Mouse (Mus musculus) duodenum, adult 2 months (tissue): ENCODE results near the gene Golga7b. TPM values are rescaled to one million over a fixed set of nuclear protein-coding genes. Genes with fewer than 3 reads are reported as not detected.

Experiments used
- polyA plus RNA-seq: library from polyadenylated mRNA; depleted of rRNA; stranded (reverse); fragments of >200 nt; gene quantifications from 2 replicates; pipeline ENCODE4 v1.2.3, GENCODE M21; 2012; ENCODE audit warnings: low replicate concordance; rRNA removed

Gene Golga7b
- polyA plus RNA-seq = 0.84 and 1.2 TPM in 2 replicates

GRCm38 (mm10) chr19:42247519-42247918 is at the start of gene Golga7b:
Golga7b (plus strand) TSS chr19:42247574.

DNA sequence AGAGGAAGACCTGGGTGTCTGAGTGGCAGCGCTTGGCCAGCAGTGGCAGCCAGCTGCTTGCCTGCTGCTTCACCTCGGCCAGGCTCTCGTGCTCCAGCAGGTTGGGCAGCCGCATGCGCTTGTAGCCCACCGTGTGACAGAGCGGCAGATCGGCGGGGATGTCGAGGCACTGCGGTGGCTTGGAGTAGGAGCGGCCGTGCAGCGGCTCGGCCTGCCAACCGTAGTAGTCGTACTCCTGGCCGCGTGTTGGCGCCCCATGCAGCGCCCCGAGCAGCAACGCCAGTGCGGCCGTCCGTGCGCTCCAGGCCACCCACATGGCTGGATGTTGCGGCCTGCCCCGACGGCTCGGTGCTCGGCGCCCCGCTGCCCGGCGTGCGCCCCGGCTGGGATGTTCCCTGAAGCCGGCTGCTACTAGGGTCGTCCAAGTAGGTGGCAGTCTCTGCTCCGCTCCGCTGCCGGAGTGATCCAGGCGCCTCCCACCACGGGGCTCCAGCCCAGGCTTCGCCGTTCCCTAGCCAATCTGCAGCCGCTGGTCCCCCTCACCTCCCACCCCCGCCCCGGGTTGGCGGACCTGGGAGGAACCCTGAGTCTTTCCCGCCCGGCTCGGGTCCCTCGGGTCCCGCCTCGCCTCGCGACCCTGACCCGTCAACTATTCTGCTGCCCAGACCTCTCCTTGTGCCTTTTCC is 45.5 kb upstream of the Golga7b start, which contains the start of gene Sfrp5:
Gene Sfrp5, minus strand, starts transcription at position 557 of the 686 bp plus-strand sequence.

Other genes with a start within 250 kb of the Golga7b start
- not detected in 2 replicates for gene Ankrd2, start 211.6 kb upstream of the Golga7b start, polyA plus RNA-seq
- gene Hoga1, start 202.0 kb upstream of the Golga7b start, polyA plus RNA-seq = 2.5 and 2.9 TPM in 2 replicates
- gene 4933411K16Rik, start 195.3 kb upstream of the Golga7b start, polyA plus RNA-seq = 0.23 TPM in 1 of 2 replicates, not detected in the other
- 1.1 and 2.1 TPM in 2 replicates for gene Morn4, start 161.2 kb upstream of the Golga7b start, polyA plus RNA-seq
- gene Pi4k2a, start 157.1 kb upstream of the Golga7b start, polyA plus RNA-seq = 17.0 and 24.9 TPM in 2 replicates
- gene Avpi1, start 118.5 kb upstream of the Golga7b start, polyA plus RNA-seq = 10.0 and 16.3 TPM in 2 replicates
- 43.8 and 52.5 TPM in 2 replicates for gene Marveld1, start 100.2 kb upstream of the Golga7b start, polyA plus RNA-seq
- 18.9 and 24.7 TPM in 2 replicates for gene Zfyve27, start 83.6 kb upstream of the Golga7b start, polyA plus RNA-seq
- 15.2 and 20.1 TPM in 2 replicates for gene Sfrp5, start 45.3 kb upstream of the Golga7b start, polyA plus RNA-seq
- 0.25 and 0.53 TPM in 2 replicates for gene Crtac1, start 184.2 kb downstream of the Golga7b start, polyA plus RNA-seq